In genomic region chr3:36471856-36472255, GRCm38 (mm10) we compare ENCODE assay signal across 31 mouse cellular contexts. TPM values are rescaled to one million over a fixed set of nuclear protein-coding genes. Genes with fewer than 3 reads are reported as not detected.
DNase-seq lines count a peak whose midpoint lies in the region; ATAC-seq lines count a peak whose summit lies in the region.
"Had no signal": no experiment of that assay in that cellular context is flagged by ENCODE, and none has a peak within 500 bp of the region (broad histone marks: within the 10 kb centered on the region; RNA-seq: fewer than 3 reads in every experiment).

No protein-coding gene starts in this region.

- no peaks in the 10 kb centered on the region for H3K9me3 ChIP-seq in heart, embryonic 10.5 days
- no peaks in the 10 kb centered on the region for H3K9me3 ChIP-seq in heart, embryonic 14.5 days (ENCODE audit: control insufficient read depth, low read length)
- H3K9me3 ChIP-seq in heart, embryonic 16.5 days (replicated peaks; ENCODE audit: control insufficient read depth, low read length): no peaks in the 10 kb centered on the region
- no peaks in the 10 kb centered on the region for H3K9me3 ChIP-seq in hindbrain, embryonic 12.5 days (replicated peaks)
- H3K9me3 ChIP-seq: embryonic facial prominence, embryonic 12.5 days; forebrain, embryonic 13.5 days; limb, embryonic 15.5 days; midbrain, embryonic 15.5 days; neural tube, embryonic 13.5 days had no signal

- peaks cover 21% of the 10 kb centered on the region for H3K4me1 ChIP-seq in heart, embryonic 10.5 days
- peaks cover 20 to 51% of the 10 kb centered on the region in 2 experiments for H3K4me1 ChIP-seq in heart, embryonic 14.5 days (ENCODE audit: control insufficient read depth in 2 of 2, insufficient read depth in 2 of 2, low read length in 2 of 2)
- peaks cover 54% of the 10 kb centered on the region for H3K4me1 ChIP-seq in heart, embryonic 16.5 days (ENCODE audit: control insufficient read depth, insufficient read depth, low read length)
- peaks cover 9% of the 10 kb centered on the region for H3K4me1 ChIP-seq in hindbrain, embryonic 12.5 days

- H3K27me3 ChIP-seq in heart, embryonic 10.5 days (ENCODE audit: insufficient read depth, poor library complexity, severe bottlenecking): no peaks in the 10 kb centered on the region
- H3K27me3 ChIP-seq in heart, embryonic 14.5 days (ENCODE audit: control insufficient read depth, insufficient read depth, low read length): no peaks in the 10 kb centered on the region
- H3K27me3 ChIP-seq in heart, embryonic 16.5 days (ENCODE audit: control insufficient read depth, insufficient read depth, low read length): no peaks in the 10 kb centered on the region
- H3K27me3 ChIP-seq in hindbrain, embryonic 12.5 days: no peaks in the 10 kb centered on the region
- H3K27me3 ChIP-seq: embryonic facial prominence, embryonic 12.5 days; limb, embryonic 15.5 days; midbrain, embryonic 15.5 days; neural tube, embryonic 13.5 days; Patski had no signal

- H3K4me2 ChIP-seq in heart, embryonic 14.5 days (ENCODE audit: low read length): peak overlapping the region; percentile 36
- peak overlapping the region; percentile 39; the same call in 1 of the 2 replicates for H3K4me2 ChIP-seq in heart, embryonic 16.5 days (ENCODE audit: low read depth, low read length)
- no peak overlapping the region for H3K4me2 ChIP-seq in hindbrain, embryonic 12.5 days (replicated peaks)
- H3K4me2 ChIP-seq: embryonic facial prominence, embryonic 12.5 days; forebrain, embryonic 13.5 days; hindbrain, embryonic 14.5 days; limb, embryonic 15.5 days; midbrain, embryonic 15.5 days; neural tube, embryonic 13.5 days had no signal

- H3K4me3 ChIP-seq in heart, embryonic 10.5 days: no peak overlapping the region
- no peak overlapping the region for H3K4me3 ChIP-seq in heart, embryonic 14.5 days (ENCODE audit: control insufficient read depth in 1 of 2, insufficient read depth in 1 of 2, low read depth in 1 of 2, low read length in 2 of 2)
- H3K4me3 ChIP-seq in heart, embryonic 16.5 days (ENCODE audit: low read length): no peak overlapping the region
- H3K4me3 ChIP-seq in hindbrain, embryonic 12.5 days: no peak overlapping the region
- H3K4me3 ChIP-seq: embryonic facial prominence, embryonic 12.5 days; forebrain, embryonic 13.5 days; limb, embryonic 15.5 days; midbrain, embryonic 15.5 days; neural tube, embryonic 13.5 days had no signal

- 0 out of 2 replicates have a peak, but pooled peaks cover 3% of the 10 kb centered on the region for H3K36me3 ChIP-seq in heart, embryonic 10.5 days
- H3K36me3 ChIP-seq in heart, embryonic 14.5 days (ENCODE audit: control insufficient read depth, insufficient read depth, low read length): peaks cover 11% of the 10 kb centered on the region; the same call in 1 of the 2 replicates
- no peaks in the 10 kb centered on the region for H3K36me3 ChIP-seq in heart, embryonic 16.5 days (ENCODE audit: control insufficient read depth, insufficient read depth)
- no peaks in the 10 kb centered on the region for H3K36me3 ChIP-seq in hindbrain, embryonic 12.5 days
- H3K36me3 ChIP-seq: embryonic facial prominence, embryonic 12.5 days; midbrain, embryonic 15.5 days; neural tube, embryonic 13.5 days had no signal

- peak; percentile 57 for DNase-seq in heart, adult 11 months
- DNase-seq in heart, embryonic 10.5 days (ENCODE audit: low spot score): no peak
- no peak for DNase-seq in heart, postnatal 36 days
- DNase-seq in adrenal gland, postnatal 14 days: peak; percentile 54
- no peak for DNase-seq in MN1 (ENCODE audit: low spot score)
- DNase-seq: cerebellum, adult 2 months; cerebellum, postnatal 25 days; kidney, adult 18-20 months; left cerebral cortex, postnatal 4 days; lung, postnatal 4 days; right cerebral cortex, adult 18-20 months; right cerebral cortex, postnatal 4 days; thymus, adult 2 months; thymus, postnatal 4 days had no signal

- intact Hi-C loops in heart, postnatal 36 days (cut with DNase I): loop anchor here (10.0 kb wide), 2 partner anchors 407 to 477 kb away; partner anchors contain the start of gene Acad9

- 60% methylated on average over 4 of the region's 4 CpGs for WGBS in heart, embryonic 10.5 days
- WGBS in heart, embryonic 14.5 days: 46% methylated on average over 4 of the region's 4 CpGs
- WGBS in heart, embryonic 16.5 days: 38% methylated on average over 4 of the region's 4 CpGs
- WGBS in hindbrain, embryonic 12.5 days: 75% methylated on average over 4 of the region's 4 CpGs

- H3K9ac ChIP-seq in heart, embryonic 14.5 days (ENCODE audit: low read length): no peak overlapping the region
- H3K9ac ChIP-seq in heart, embryonic 16.5 days (ENCODE audit: low read length): no peak overlapping the region; the same call in 1 of the 2 replicates
- H3K9ac ChIP-seq in hindbrain, embryonic 12.5 days: no peak overlapping the region
- H3K9ac ChIP-seq: embryonic facial prominence, embryonic 12.5 days; forebrain, embryonic 13.5 days; hindbrain, embryonic 14.5 days; limb, embryonic 15.5 days; midbrain, embryonic 15.5 days; neural tube, embryonic 13.5 days had no signal

- ATAC-seq in heart, embryonic 14.5 days (ENCODE audit: insufficient number of reproducible peaks, insufficient read depth, low FRiP score, low read depth): no peak
- ATAC-seq in heart, embryonic 16.5 days (replicated peaks; ENCODE audit: extremely low read depth, insufficient read depth, low FRiP score): no peak
- ATAC-seq in hindbrain, embryonic 12.5 days (ENCODE audit: low FRiP score): no peak
- ATAC-seq: forebrain, embryonic 13.5 days; inflammation-experienced regulatory T-cells, adult 6 months; midbrain, embryonic 15.5 days; Patski had no signal

- H3K27ac ChIP-seq in heart, embryonic 10.5 days: no peak overlapping the region
- no peak overlapping the region for H3K27ac ChIP-seq in heart, embryonic 14.5 days (replicated peaks in 1 of 2; ENCODE audit: control insufficient read depth in 1 of 2, insufficient read depth in 1 of 2, low read depth in 2 of 2, low read length in 2 of 2)
- H3K27ac ChIP-seq in heart, embryonic 16.5 days (ENCODE audit: low read length): no peak overlapping the region
- H3K27ac ChIP-seq in hindbrain, embryonic 12.5 days: no peak overlapping the region
- H3K27ac ChIP-seq: embryonic facial prominence, embryonic 12.5 days; forebrain, embryonic 13.5 days; hindbrain, embryonic 14.5 days; kidney, postnatal 0 days; limb, embryonic 15.5 days; midbrain, embryonic 15.5 days; neural tube, embryonic 13.5 days had no signal

RNA-seq across cellular contexts. Expression of gene Anxa5, which starts 3.8 kb away (rescaled TPM):
- 293 and 360 TPM in 2 replicates for polyA plus RNA-seq in heart, embryonic 10.5 days (2016; fragmentation: Nextera tagmentation; extraction: Ambion mirVana)
- polyA plus RNA-seq in heart, embryonic 14.5 days (2014; fragmentation: Nextera tagmentation; extraction: Ambion mirVana): 374 and 393 TPM in 2 replicates
- total RNA-seq in heart, postnatal 36 days (2021): 100 to 1,000 TPM; 140 to 143 TPM
- 409 and 424 TPM in 2 replicates for total RNA-seq in adrenal gland, postnatal 14 days (2021)
- 453 and 471 TPM in 2 replicates for polyA plus RNA-seq in heart, embryonic 16.5 days (2015; fragmentation: Nextera tagmentation; extraction: Ambion mirVana)
- 121 and 133 TPM in 2 replicates for polyA plus RNA-seq in hindbrain, embryonic 12.5 days (2016; fragmentation: Nextera tagmentation; extraction: Ambion mirVana)

RNA-seq across cellular contexts. Expression of gene 1810062G17Rik, which starts 3.9 kb away (rescaled TPM):
- polyA plus RNA-seq in heart, embryonic 10.5 days (2016; fragmentation: Nextera tagmentation; extraction: Ambion mirVana): 0.90 and 0.93 TPM in 2 replicates
- polyA plus RNA-seq in heart, embryonic 14.5 days (2014; fragmentation: Nextera tagmentation; extraction: Ambion mirVana): 1.4 TPM in 2 replicates
- total RNA-seq in heart, postnatal 36 days (2021): under 1 TPM in 1 of 2 experiments, not detected in 1; 0.30 TPM
- 0.78 and 1.7 TPM in 2 replicates for total RNA-seq in adrenal gland, postnatal 14 days (2021)
- polyA plus RNA-seq in heart, embryonic 16.5 days (2015; fragmentation: Nextera tagmentation; extraction: Ambion mirVana): 1.00 and 1.7 TPM in 2 replicates
- 0.52 and 0.56 TPM in 2 replicates for polyA plus RNA-seq in hindbrain, embryonic 12.5 days (2016; fragmentation: Nextera tagmentation; extraction: Ambion mirVana)
- total RNA-seq: gastrocnemius, adult 18-20 months; left cerebral cortex, postnatal 4 days; megakaryocyte-erythroid progenitor cell, adult 5-6 weeks had no signal

RNA-seq across cellular contexts. Expression of gene Gm11549, which starts 49.8 kb away (rescaled TPM):
- polyA plus RNA-seq in heart, embryonic 10.5 days (2016; fragmentation: Nextera tagmentation; extraction: Ambion mirVana): not detected in 2 replicates
- polyA plus RNA-seq in heart, embryonic 14.5 days (2014; fragmentation: Nextera tagmentation; extraction: Ambion mirVana): 0.58 and 0.88 TPM in 2 replicates
- not detected for total RNA-seq in heart, postnatal 36 days (2021)
- total RNA-seq in adrenal gland, postnatal 14 days (2021): 0.23 TPM in 1 of 2 replicates, not detected in the other
- polyA plus RNA-seq in heart, embryonic 16.5 days (2015; fragmentation: Nextera tagmentation; extraction: Ambion mirVana): 0.27 and 0.35 TPM in 2 replicates
- 0.17 and 0.36 TPM in 2 replicates for polyA plus RNA-seq in hindbrain, embryonic 12.5 days (2016; fragmentation: Nextera tagmentation; extraction: Ambion mirVana)
- total RNA-seq: ES-E14; gastrocnemius, adult 18-20 months; megakaryocyte-erythroid progenitor cell, adult 5-6 weeks had no signal
- polyA plus RNA-seq: gonadal fat pad, adult 2 months; inflammation-experienced regulatory T-cells, adult 6 months; kidney, postnatal 0 days; liver, embryonic 16.5 days; Patski had no signal

Comparison
In these comparisons a context has a peak if more than half of its experiments do, and no peak if none do; other contexts are left out.
1. DNase-seq: peak in heart, adult 11 months (single experiment) and adrenal gland, postnatal 14 days (single experiment); none in heart, embryonic 10.5 days (single experiment), heart, postnatal 36 days (0 of 2) and MN1 (single experiment).